Mouse (Mus musculus) limb, embryonic 12.5 days (tissue): Measurements from ENCODE around the gene 4930415O20Rik. TPM values are rescaled to one million over a fixed set of nuclear protein-coding genes. Genes with fewer than 3 reads are reported as not detected.

Experiments used
- ATAC-seq: fragments of 200-750 bp; cut with Nextera tagmentation; 2 replicates; pipeline ENCODE4 v1.8.0; 2017; ENCODE audit warnings: low read depth, moderate TSS enrichment; ENCODE audit not compliant: insufficient number of reproducible peaks, insufficient read depth, low FRiP score, low TSS enrichment
- H3K27ac ChIP-seq: fragments of 300-500 bp; sonication (generic); 2 replicates; pipeline ENCODE4 v1.5.1; 2016; ENCODE audit warnings: mild to moderate bottlenecking, moderate library complexity
- H3K27me3 ChIP-seq: fragments of 300-500 bp; sonication (generic); 2 replicates; pipeline ENCODE4 v1.6.1; 2016; ENCODE audit warnings: mild to moderate bottlenecking, moderate library complexity
- H3K36me3 ChIP-seq: fragments of 300-500 bp; sonication (generic); 2 replicates; pipeline ENCODE4 v1.6.1; 2016; ENCODE audit warnings: mild to moderate bottlenecking, moderate library complexity
- H3K4me1 ChIP-seq: fragments of 300-500 bp; sonication (generic); replicated peaks from 2 replicates; pipeline ENCODE4 v1.6.1; 2016
- H3K4me2 ChIP-seq: fragments of 300-500 bp; sonication (generic); 2 replicates; pipeline ENCODE4 v1.6.1; 2016; ENCODE audit warnings: mild to moderate bottlenecking, moderate library complexity
- H3K4me3 ChIP-seq: fragments of 300-500 bp; sonication (generic); replicated peaks from 2 replicates; pipeline ENCODE4 v1.5.1; 2016; ENCODE audit warnings: mild to moderate bottlenecking
- H3K9ac ChIP-seq: fragments of 300-500 bp; sonication (generic); replicated peaks from 2 replicates; pipeline ENCODE4 v1.6.1; 2016; ENCODE audit warnings: mild to moderate bottlenecking, moderate library complexity
- H3K9me3 ChIP-seq: fragments of 300-500 bp; sonication (generic); 2 replicates; pipeline ENCODE4 v1.6.1; 2016; ENCODE audit warnings: mild to moderate bottlenecking, moderate library complexity
- WGBS: fragments of 180-500 bp; shearing (Covaris S2); methylation state at CpG from one replicate; pipeline ENCODE4 v1.1.7; 2016; 5-methylcytosine and 5-hydroxymethylcytosine counted together
- polyA plus RNA-seq: library from polyadenylated mRNA; unstranded; fragments of >200 nt; fragmentation: Nextera tagmentation; extraction: Ambion mirVana; gene quantifications from 2 replicates; pipeline ENCODE4 v1.2.1, GENCODE M21; 2016

4930415O20Rik gene
- polyA plus RNA-seq, 1 experiment from 2014 or later, result 0.69 TPM

DNA sequence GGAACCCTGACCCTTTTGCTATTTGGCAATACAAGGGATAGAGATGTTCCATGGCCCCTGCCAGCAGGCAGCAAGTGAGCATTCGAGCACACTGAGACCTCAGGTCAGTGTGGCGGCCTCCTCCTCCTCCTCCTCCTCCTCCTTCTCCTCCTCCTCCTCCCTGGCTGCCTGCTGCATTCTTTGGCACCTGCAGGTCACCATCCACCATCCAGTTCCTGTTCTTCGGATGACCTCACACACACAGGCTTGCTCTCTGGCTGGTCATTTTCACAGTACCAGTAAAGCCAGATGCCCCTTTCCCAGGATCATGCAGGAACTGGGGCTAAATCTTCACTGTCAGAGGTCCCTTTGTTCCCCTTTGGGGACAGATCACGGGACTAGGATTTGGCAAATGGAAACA lies 20.6 kb downstream of the 4930415O20Rik start:
- Histone ChIP-seq H3K9me3 (no peaks in the 10 kb centered on the region), H3K4me1 (no peaks in the 10 kb centered on the region), H3K27ac (no peak overlapping the region), H3K4me2 (no peak overlapping the region), H3K9ac (no peak overlapping the region), H3K36me3 (peaks cover 80% of the 10 kb centered on the region), H3K4me3 (no peak overlapping the region), H3K27me3 (no peaks in the 10 kb centered on the region)
- ATAC-seq, result no peak
- WGBS, result 80% methylated on average over 4 of the region's 4 CpGs

DNA sequence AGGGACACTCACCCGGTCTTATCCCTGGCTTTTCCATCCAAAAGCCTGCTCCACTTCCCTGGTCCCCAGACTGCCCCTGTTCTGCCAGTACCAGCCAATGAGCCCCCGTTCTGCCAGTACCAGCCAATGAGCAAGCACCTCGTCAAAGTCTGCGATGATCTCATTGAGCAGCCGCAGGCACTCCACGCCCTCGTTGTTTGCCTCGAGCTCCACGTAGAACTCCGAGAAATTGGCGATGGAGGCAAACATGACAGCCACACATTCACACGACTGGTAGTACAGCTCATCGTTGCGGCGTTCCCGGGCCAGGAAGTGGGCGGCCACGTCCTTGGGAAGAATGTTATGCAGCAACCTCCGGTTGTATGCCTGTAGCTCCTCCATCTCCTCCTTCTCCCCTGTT lies 23.4 kb downstream of the 4930415O20Rik start:
- ATAC-seq, result no peak
- H3K9ac ChIP-seq, result no peak overlapping the region
- H3K9me3 ChIP-seq, result no peaks in the 10 kb centered on the region
- H3K4me1 ChIP-seq, result no peaks in the 10 kb centered on the region
- 78% methylated on average over 19 of the region's 19 CpGs for WGBS
- no peak overlapping the region for H3K4me3 ChIP-seq
- no peak overlapping the region for H3K4me2 ChIP-seq
- H3K27me3 ChIP-seq, result no peaks in the 10 kb centered on the region
- H3K27ac ChIP-seq, result no peak overlapping the region
- H3K36me3 ChIP-seq, result peaks cover 96% of the 10 kb centered on the region

DNA sequence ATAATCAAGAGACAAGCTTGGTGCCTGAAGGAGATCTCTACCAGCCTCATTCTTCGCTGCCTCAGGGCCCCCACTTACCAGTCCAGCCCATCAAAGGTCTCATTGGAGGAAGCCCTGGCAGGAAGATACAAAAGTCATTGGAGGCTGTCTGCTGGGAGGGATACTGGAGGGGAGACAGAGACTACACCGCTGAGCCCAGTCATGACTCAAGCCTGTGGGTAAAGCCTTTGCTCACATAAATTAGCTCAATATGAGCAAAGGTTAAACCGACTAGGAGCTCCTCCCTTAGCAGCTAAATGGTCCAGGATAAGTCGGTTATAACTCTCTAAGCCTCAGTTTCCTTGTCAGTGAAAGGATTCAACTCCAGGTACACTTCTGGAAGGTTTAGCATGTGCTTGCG lies 24.2 kb downstream of the 4930415O20Rik start:
- Histone ChIP-seq H3K4me1 (no peaks in the 10 kb centered on the region), H3K4me2 (no peak overlapping the region), H3K27me3 (no peaks in the 10 kb centered on the region), H3K4me3 (no peak overlapping the region), H3K9me3 (no peaks in the 10 kb centered on the region), H3K36me3 (peaks cover 99% of the 10 kb centered on the region), H3K9ac (no peak overlapping the region), H3K27ac (no peak overlapping the region)
- 91% methylated on average over 5 of the region's 5 CpGs for WGBS
- no peak for ATAC-seq

DNA sequence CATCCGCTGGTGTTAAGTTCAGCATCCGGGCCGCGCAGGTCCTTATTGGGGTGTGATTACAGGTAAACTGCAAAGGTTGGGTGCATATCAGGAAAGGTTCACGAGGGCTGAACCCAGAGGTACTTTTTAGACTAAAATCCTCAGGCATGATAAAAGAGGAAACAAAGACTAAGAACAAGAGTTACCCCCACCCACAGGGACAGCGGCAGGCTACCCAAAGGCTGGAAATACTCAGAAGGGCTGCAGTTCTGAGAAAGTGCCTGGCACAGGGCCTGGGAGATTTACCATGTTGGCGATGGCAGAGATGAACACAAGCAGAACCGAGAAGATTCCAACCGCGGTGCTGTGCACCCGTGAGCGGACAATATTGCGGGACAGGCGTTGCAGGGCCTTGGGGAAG lies 25.8 kb downstream of the 4930415O20Rik start:
- Histone ChIP-seq H3K4me1 (no peaks in the 10 kb centered on the region), H3K36me3 (peaks cover 100% of the 10 kb centered on the region), H3K9ac (no peak overlapping the region), H3K27me3 (no peaks in the 10 kb centered on the region), H3K4me3 (no peak overlapping the region), H3K27ac (no peak overlapping the region), H3K4me2 (no peak overlapping the region), H3K9me3 (no peaks in the 10 kb centered on the region)
- ATAC-seq, result no peak
- WGBS, result 92% methylated on average over 14 of the region's 14 CpGs

DNA sequence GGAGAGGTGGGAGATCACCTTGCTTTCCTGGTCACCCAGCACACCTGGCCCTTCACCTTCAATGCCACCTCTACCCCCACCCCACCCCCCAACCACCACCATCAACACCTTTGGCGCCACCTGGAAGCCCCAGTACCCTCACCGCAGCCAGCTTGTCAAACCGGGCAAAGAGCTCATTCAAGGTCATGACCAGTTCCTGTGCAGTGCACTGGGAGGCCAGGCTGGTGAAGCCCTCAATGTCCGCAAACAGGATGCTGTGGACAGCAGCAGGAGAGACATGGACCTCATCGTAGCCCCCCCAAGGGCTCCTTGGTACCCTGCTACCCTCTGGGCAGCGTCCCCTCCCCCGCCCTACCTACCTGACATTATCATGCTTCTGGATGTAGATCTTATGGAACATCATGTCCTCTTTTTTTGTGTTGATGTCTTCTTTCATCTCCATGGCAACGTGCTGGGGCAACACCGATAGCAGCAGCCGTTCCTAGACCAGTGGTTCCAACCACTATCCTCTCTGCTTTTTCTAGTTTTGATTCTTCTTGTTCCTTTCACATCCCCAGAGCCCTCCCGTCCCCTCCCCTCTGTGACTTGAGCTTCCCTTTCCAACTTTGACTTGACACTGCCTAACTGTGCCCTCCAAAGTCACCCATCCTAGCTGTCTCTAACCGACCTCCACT lies 29.4 kb downstream of the 4930415O20Rik start:
- H3K4me2 ChIP-seq, result no peak overlapping the region
- no peak overlapping the region for H3K27ac ChIP-seq
- H3K27me3 ChIP-seq, result no peaks in the 10 kb centered on the region
- peaks cover 24% of the 10 kb centered on the region for H3K4me1 ChIP-seq
- no peak for ATAC-seq
- no peaks in the 10 kb centered on the region for H3K9me3 ChIP-seq
- 81% methylated on average over 12 of the region's 12 CpGs for WGBS
- H3K9ac ChIP-seq, result no peak overlapping the region
- H3K4me3 ChIP-seq, result no peak overlapping the region
- peaks cover 97% of the 10 kb centered on the region for H3K36me3 ChIP-seq

DNA sequence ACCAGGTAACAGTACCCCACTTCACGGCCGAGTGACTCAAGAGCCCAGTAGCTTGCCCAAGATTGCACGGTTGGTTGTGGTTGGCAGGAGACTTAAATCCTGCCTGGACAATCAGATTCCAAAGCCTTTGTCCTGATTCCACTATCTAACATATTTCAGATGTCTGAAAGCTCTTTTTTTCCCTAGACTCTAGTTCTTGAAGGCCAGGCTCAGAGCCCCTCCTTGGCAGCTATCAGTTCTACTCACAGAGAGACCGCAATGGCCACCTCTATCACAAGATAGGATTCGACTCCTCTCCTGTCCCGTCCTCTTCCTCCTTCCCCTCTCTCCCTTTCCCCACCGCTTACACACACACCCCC lies 31.0 kb downstream of the 4930415O20Rik start:
- Histone ChIP-seq H3K27me3 (no peaks in the 10 kb centered on the region), H3K4me2 (no peak overlapping the region), H3K9me3 (no peaks in the 10 kb centered on the region), H3K36me3 (peaks cover 94% of the 10 kb centered on the region), H3K27ac (no peak overlapping the region), H3K4me3 (no peak overlapping the region), H3K4me1 (peaks cover 26% of the 10 kb centered on the region), H3K9ac (peak overlapping the region; percentile 37; the same call in 1 of the 2 replicates)
- WGBS, result 88% methylated on average over 7 of the region's 7 CpGs
- no peak for ATAC-seq

DNA sequence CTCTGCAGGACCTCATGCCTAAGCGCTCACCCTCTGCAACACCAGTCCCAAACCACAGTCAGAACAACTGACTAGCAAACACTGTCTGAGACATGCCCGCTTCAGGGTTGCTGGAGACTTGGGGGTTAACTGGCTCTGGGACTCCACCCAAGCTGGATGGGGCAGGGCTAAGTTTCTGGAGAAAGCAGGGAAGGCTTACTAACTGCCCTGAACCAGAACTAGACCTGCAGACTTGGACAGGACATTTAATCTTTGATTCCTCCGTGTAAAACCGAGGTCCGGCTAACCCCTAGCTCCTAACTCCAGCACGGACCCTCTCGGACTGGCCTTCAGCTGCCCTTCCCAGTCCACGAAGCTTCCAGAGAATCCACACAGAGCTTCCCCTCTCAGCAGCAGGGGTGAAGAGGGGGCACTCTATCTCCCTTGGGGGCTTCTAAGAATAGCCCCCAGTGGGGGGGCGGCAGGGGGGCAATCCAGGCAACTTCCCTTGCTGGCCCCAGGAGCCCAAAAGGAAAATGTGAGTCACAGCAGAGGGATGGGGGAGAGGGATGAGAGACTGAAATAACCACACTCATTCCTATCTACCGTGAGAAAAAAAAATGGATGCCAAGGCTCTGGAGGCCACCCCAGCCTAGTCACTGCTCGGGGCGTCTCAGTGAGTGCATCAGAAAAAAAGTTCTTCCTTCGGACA lies 31.5 kb downstream of the 4930415O20Rik start:
- Histone ChIP-seq H3K9ac (peak overlapping the region; percentile 37; the same call in 1 of the 2 replicates), H3K4me2 (peak overlapping the region; percentile 22; the same call in 1 of the 2 replicates)
- ATAC-seq, result no peak

DNA sequence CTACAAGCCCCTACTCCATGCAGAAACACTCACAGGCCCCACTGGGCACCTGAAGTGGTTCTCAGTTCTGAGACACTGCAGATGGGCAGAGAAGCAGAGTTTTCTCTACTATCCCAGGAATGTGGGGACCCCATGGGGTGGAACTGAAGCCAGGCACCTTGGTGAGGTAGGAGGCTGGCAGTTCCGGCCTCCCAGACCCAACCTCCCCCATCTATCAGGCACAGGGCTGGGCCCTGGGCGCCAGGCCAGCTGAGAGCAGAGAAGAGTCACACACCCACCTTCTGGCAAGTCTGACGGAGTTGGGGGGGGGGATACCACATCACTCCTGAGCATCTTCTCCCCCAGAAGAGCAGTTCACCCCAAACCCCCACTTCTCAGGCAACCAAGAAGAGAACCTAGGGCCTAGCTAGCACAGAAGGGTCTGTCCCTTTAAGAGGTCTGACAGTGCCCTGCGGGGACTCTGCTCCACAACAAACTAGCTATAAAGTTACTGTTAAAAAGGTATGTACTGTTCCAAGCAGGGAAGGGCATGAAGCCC lies 32.2 kb downstream of the 4930415O20Rik start:
- peak overlapping the region; percentile 33 for H3K4me2 ChIP-seq
- peak overlapping the region; percentile 37; the same call in 1 of the 2 replicates for H3K9ac ChIP-seq
- peaks cover 83% of the 10 kb centered on the region for H3K36me3 ChIP-seq
- 67% methylated on average over 4 of the region's 4 CpGs for WGBS
- H3K27ac ChIP-seq, result no peak overlapping the region
- H3K27me3 ChIP-seq, result no peaks in the 10 kb centered on the region
- H3K9me3 ChIP-seq, result no peaks in the 10 kb centered on the region
- H3K4me1 ChIP-seq, result peaks cover 38% of the 10 kb centered on the region
- H3K4me3 ChIP-seq, result peak overlapping the region; percentile 6; the same call in 1 of the 2 replicates
- ATAC-seq, result no peak

More for the DNA sequence above, 31.5 kb downstream of the 4930415O20Rik start:
- Histone ChIP-seq H3K36me3 (peaks cover 89% of the 10 kb centered on the region), H3K9me3 (no peaks in the 10 kb centered on the region), H3K4me3 (no peak overlapping the region), H3K4me1 (peaks cover 31% of the 10 kb centered on the region), H3K27me3 (no peaks in the 10 kb centered on the region), H3K27ac (no peak overlapping the region)
- whole genome bisulfite sequencing, result 71% methylated on average over 13 of the region's 13 CpGs

DNA sequence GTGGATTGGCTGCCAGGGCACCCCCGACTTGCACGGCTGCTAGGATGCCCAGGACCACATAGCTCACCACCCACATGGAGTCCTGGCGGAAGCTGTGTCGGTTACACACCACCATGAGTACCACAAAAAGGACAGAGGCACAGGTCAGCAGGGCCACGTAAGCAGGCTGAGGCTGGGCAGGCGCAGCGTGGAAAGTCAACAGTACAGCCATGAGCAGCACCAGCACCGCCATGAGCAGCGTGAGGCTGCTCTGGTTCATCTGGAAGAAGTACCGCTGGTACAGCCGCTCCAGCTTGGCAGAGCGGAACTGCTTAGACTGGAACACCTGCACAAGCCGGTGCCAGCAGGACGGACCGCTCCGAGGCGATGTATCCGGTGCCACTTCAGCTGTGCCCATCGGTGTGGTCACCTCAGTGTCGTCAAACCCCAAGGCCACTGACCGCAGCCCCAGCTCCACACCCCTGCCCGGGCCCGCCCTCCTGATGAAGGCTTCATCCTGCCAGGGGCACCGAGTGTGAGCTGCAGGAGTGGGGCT lies 33.3 kb downstream of the 4930415O20Rik start:
- peaks cover 71% of the 10 kb centered on the region for H3K36me3 ChIP-seq
- no peak for ATAC-seq
- H3K9ac ChIP-seq, result no peak overlapping the region; the same call in 1 of the 2 replicates
- no peaks in the 10 kb centered on the region for H3K9me3 ChIP-seq
- no peak overlapping the region for H3K4me2 ChIP-seq
- H3K4me3 ChIP-seq, result no peak overlapping the region
- 95% methylated on average over 24 of the region's 24 CpGs for WGBS
- peaks cover 44% of the 10 kb centered on the region for H3K4me1 ChIP-seq
- H3K27me3 ChIP-seq, result no peaks in the 10 kb centered on the region
- H3K27ac ChIP-seq, result 0 out of 2 replicates have a peak overlapping the region, but pooled peaks have one; percentile 12

DNA sequence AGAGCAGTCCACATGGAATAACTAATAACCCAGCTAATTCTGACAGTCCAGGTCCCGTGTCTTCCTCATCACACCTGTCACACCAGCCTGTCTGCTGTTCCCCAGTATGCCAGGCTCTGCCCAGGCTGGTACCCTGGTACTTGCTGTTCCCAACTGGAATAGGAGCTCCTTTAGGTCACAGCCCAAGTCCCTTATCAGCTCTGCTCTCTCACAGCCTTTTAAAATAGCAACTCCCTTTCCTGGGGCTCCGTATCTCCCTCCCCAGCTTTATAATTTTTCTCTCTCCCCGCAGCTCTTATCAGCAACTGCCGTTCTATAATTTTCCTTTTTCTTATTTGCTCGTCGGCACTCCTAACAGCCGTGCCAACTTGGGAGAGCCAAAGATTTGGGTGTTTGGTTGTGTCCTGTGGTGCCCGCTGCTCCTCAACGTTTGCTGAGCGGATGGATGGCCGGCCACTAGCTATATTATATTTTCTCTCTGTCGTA lies 35.3 kb downstream of the 4930415O20Rik start:
- H3K9ac ChIP-seq, result no peak overlapping the region
- no peak overlapping the region for H3K4me2 ChIP-seq
- H3K4me1 ChIP-seq, result peaks cover 46% of the 10 kb centered on the region
- no peak for ATAC-seq
- 93% methylated on average over 12 of the region's 12 CpGs for WGBS
- H3K27ac ChIP-seq, result no peak overlapping the region
- peaks cover 51% of the 10 kb centered on the region for H3K36me3 ChIP-seq
- H3K27me3 ChIP-seq, result no peaks in the 10 kb centered on the region
- H3K9me3 ChIP-seq, result no peaks in the 10 kb centered on the region
- no peak overlapping the region for H3K4me3 ChIP-seq

DNA sequence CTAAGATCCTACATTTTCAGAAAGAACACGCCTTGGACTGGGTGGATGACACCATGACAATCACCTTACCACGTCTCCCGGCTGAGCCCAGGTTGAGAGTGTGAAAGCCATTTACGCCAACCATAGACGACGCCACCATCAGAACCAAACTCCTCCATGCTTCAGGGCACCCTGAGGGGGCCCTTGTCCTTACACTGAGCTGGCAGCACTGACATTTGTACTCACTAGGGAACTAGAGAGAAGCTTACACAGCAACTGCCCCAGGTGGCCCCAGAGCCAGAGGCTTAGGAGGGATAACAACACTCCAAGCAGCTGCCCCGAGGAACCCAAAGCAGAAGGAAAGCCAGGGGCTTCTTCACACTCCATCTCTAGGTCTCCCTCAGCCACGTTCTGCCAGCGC lies 35.9 kb downstream of the 4930415O20Rik start:
- H3K4me1 ChIP-seq, result peaks cover 46% of the 10 kb centered on the region
- 0 out of 2 replicates have a peak overlapping the region, but pooled peaks have one; percentile 9 for H3K9ac ChIP-seq
- 68% methylated on average over 9 of the region's 9 CpGs for WGBS

More for the DNA sequence above, 35.9 kb downstream of the 4930415O20Rik start:
- Histone ChIP-seq H3K9me3 (no peaks in the 10 kb centered on the region), H3K27ac (no peak overlapping the region), H3K4me3 (no peak overlapping the region), H3K4me2 (peak overlapping the region; percentile 94; the same call in 1 of the 2 replicates), H3K36me3 (peaks cover 45% of the 10 kb centered on the region), H3K27me3 (no peaks in the 10 kb centered on the region)
- no peak for ATAC-seq
